Mouse (Mus musculus): ENCODE measurements at regions not wholly inside any gene's neighbourhood (a gene's known extent, or its start where the extent isn't known, plus 50 kb on each side); places are given as distances from the start of the nearest gene placed in this dataset.

DNA sequence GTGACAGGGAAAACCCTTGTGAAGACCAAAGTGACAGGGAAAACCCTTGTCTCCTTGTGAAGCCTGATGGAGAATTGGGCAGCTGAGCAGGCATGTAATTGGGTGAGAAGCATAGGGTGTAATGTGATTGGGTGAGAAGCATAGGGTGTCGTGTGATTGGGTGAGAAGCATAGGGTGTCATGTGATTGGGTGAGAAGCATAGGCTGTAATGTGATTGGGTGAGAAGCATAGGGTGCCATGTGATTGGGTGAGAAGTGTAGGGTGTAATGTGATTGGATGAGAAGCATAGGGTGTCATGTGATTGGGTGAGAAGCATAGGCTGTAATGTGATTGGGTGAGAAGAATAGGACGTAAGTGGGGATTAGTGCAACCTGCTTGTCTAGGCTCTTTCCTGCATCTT lies 67.5 kb downstream of the Enc1 start:
- no peak for DNase-seq (ENCODE audit: low read depth, low spot score)

Data from brain, adult 2 months (tissue).